Mouse (Mus musculus) spleen, postnatal 36 days (tissue): ENCODE results near the gene Prdm11.

ENCODE experiments used
- DNase-seq, 2 experiments: peaks; one replicate each; pipeline ENCODE4 v3.0.0; 2022; ENCODE audit warnings: low spot score in 2 of 2, mixed read lengths in 1 of 2

Prdm11 gene

GRCm38 (mm10) chr2:92931061-92931460 lies 114.9 kb downstream of the Prdm11 start:
- no peak for DNase-seq

GRCm38 (mm10) chr2:92929696-92930095 lies 116.3 kb downstream of the Prdm11 start:
- DNase-seq = no peak

GRCm38 (mm10) chr2:92924677-92925259 lies 121.2 kb downstream of the Prdm11 start:
- no peak for DNase-seq

- no peak for DNase-seq
These were observed 125.3 kb downstream of the Prdm11 start for GRCm38 (mm10) chr2:92920709-92921108.

- DNase-seq = no peak
These were observed 128.4 kb downstream of the Prdm11 start for GRCm38 (mm10) chr2:92917405-92918142.

GRCm38 (mm10) chr2:92915659-92916631 lies 130.0 kb downstream of the Prdm11 start:
- no peak for DNase-seq
